Mouse (Mus musculus) hindbrain, postnatal 0 days (tissue): ENCODE data around the gene Vmn1r151. TPM values are rescaled to one million over a fixed set of nuclear protein-coding genes. Genes with fewer than 3 reads are reported as not detected.
"Not testable (repeated sequence)": the region's sequence is repeated elsewhere in the genome, so short reads cannot be mapped to it uniquely, and the experiment has no call there.

Experiments
- ATAC-seq: fragments of 200-750 bp; cut with Nextera tagmentation; 2 replicates; pipeline ENCODE4 v1.8.0; 2017; ENCODE audit warnings: mild to moderate bottlenecking, moderate TSS enrichment, moderate library complexity
- DNase-seq: peaks from one replicate; pipeline ENCODE4 v3.0.0-alpha.2; 2015; ENCODE audit warnings: low spot score
- H3K27ac ChIP-seq: fragments of 300-500 bp; sonication (generic); 2 replicates; pipeline ENCODE4 v1.5.1; 2014; ENCODE audit warnings: mild to moderate bottlenecking
- H3K27me3 ChIP-seq: fragments of 300-500 bp; sonication (generic); 2 replicates; pipeline ENCODE4 v1.6.1; 2014; ENCODE audit warnings: low read length, mixed read lengths; ENCODE audit not compliant: insufficient read depth
- H3K36me3 ChIP-seq: fragments of 300-500 bp; sonication (generic); 2 replicates; pipeline ENCODE4 v1.6.1; 2014; ENCODE audit warnings: low read length, mixed read lengths; ENCODE audit not compliant: insufficient read depth
- H3K4me1 ChIP-seq: fragments of 300-500 bp; sonication (generic); 2 replicates; pipeline ENCODE4 v1.6.1; 2014; ENCODE audit warnings: antibody characterized with exemption, low read length, mixed read lengths; ENCODE audit not compliant: insufficient read depth
- H3K4me2 ChIP-seq: fragments of 300-500 bp; sonication (generic); 2 replicates; pipeline ENCODE4 v1.6.1; 2014; ENCODE audit warnings: low read depth, mild to moderate bottlenecking, low read length, moderate library complexity, mixed read lengths
- H3K4me3 ChIP-seq: fragments of 300-500 bp; sonication (generic); 2 replicates; pipeline ENCODE4 v1.5.1; 2014; ENCODE audit warnings: low read length
- H3K9ac ChIP-seq: fragments of 300-500 bp; sonication (generic); replicated peaks from 2 replicates; pipeline ENCODE4 v1.6.1; 2014; ENCODE audit warnings: mild to moderate bottlenecking, low read length, moderate library complexity, mixed read lengths
- H3K9me3 ChIP-seq: fragments of 300-500 bp; sonication (generic); 2 replicates; pipeline ENCODE4 v1.6.1; 2016; ENCODE audit warnings: low read length, mixed read lengths
- WGBS: fragments of 180-500 bp; shearing (Covaris S2); extraction: QIAGEN DNeasy Blood & Tissue Kit; methylation state at CpG from one replicate; pipeline ENCODE4 v1.1.7; 2014; 5-methylcytosine and 5-hydroxymethylcytosine counted together
- polyA plus RNA-seq: library from polyadenylated mRNA; unstranded; fragments of >200 nt; fragmentation: Nextera tagmentation; extraction: Ambion mirVana; gene quantifications from 2 replicates; pipeline ENCODE4 v1.2.1, GENCODE M21; 2015
- total RNA-seq: library from RNA; depleted of rRNA; stranded (reverse); fragments of >200 nt; gene quantifications from 2 replicates; pipeline ENCODE4 v1.2.3, GENCODE M21; 2014; rRNA removed

Gene Vmn1r151
- total RNA-seq (not detected in 2 replicates), polyA plus RNA-seq (not detected in 2 replicates)

GRCm38 (mm10) chr7:22499578-22499977, at the start of gene Vmn1r151:
Gene Vmn1r151, minus strand, starts transcription at chr7:22499678.
- H3K36me3 ChIP-seq, H3K4me1 ChIP-seq, H3K9me3 ChIP-seq, H3K4me3 ChIP-seq, H3K27me3 ChIP-seq, DNase-seq, H3K27ac ChIP-seq, H3K9ac ChIP-seq, H3K4me2 ChIP-seq, ATAC-seq: not testable (repeated sequence)
- 26% methylated on average over 1 of the region's 3 CpGs for WGBS

DNA sequence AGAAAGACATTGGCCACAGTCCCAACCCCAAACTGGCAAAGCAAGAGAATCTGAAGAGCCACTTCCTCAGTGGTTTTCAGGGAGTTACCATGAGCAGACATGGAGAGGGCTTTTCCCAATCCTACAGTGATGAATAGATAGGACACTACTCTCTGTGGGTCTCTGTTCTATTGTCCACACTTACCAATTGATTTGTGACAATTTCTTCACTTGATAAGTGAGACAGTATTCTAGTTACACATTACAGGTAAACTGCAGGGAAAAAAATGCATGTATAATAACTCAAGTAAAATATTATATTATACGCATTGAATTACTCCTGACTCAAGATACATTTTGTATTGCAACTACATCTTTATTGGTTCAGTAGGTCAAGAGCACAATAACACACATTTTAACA, 35.3 kb upstream of the Vmn1r151 start, which contains the start of gene Gm8677:
Gm8677 (minus strand) TSS at position 101 of the 400 bp plus-strand sequence.
- H3K4me2 ChIP-seq, DNase-seq, H3K27me3 ChIP-seq, H3K27ac ChIP-seq, H3K36me3 ChIP-seq, H3K4me1 ChIP-seq, H3K9me3 ChIP-seq, H3K9ac ChIP-seq, H3K4me3 ChIP-seq, ATAC-seq: not testable (repeated sequence)
- no CpG with 5 or more reads among the region's 1 CpGs for WGBS

GRCm38 (mm10) chr7:22522667-22523066, 23.2 kb upstream of the Vmn1r151 start, which contains the start of gene Vmn1r152:
Gene Vmn1r152, plus strand, starts transcription at chr7:22522967.
- H3K36me3 ChIP-seq, DNase-seq, H3K4me1 ChIP-seq, ATAC-seq, H3K27me3 ChIP-seq, H3K27ac ChIP-seq, H3K9me3 ChIP-seq, H3K9ac ChIP-seq, H3K4me3 ChIP-seq, H3K4me2 ChIP-seq: not testable (repeated sequence)
- WGBS: no CpG with 5 or more reads among the region's 3 CpGs

DNA sequence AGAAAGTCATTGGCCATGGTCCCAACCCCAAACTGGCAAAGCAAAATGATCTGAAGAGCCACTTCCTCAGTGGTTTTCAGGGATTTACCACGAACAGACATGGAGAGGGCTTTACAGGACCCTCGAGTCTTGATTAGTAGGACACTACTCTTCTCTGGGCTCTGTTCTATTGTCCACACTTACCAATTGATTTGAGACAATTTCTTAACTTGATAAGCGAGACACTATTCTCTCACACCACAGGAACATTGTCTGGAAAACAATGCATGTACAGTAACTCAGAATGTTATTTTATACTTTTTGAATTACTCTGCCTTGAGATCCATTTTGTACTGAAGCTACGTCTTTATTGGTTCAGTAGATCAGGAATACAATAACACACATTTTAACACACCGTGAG, 35.5 kb downstream of the Vmn1r151 start, which contains the start of gene Gm10665:
Gm10665 (minus strand) TSS at position 101 of the 400 bp plus-strand sequence.
- ATAC-seq, H3K4me2 ChIP-seq, H3K27ac ChIP-seq, H3K9ac ChIP-seq, H3K36me3 ChIP-seq, H3K9me3 ChIP-seq, H3K4me3 ChIP-seq, H3K27me3 ChIP-seq, DNase-seq, H3K4me1 ChIP-seq: not testable (repeated sequence)
- WGBS: no CpG with 5 or more reads among the region's 5 CpGs

Other genes with a start within 250 kb of the Vmn1r151 start
- not detected in 2 replicates for gene Gm4187, start 170.0 kb downstream of the Vmn1r151 start, total RNA-seq
- not detected in 2 replicates for gene Gm4187, start 170.0 kb downstream of the Vmn1r151 start, polyA plus RNA-seq
- not detected in 2 replicates for gene Gm8660, start 128.6 kb downstream of the Vmn1r151 start, total RNA-seq
- gene Gm8660, start 128.6 kb downstream of the Vmn1r151 start, polyA plus RNA-seq: not detected in 2 replicates
- not detected in 2 replicates for gene Vmn1r148, start 86.1 kb downstream of the Vmn1r151 start, total RNA-seq
- gene Vmn1r148, start 86.1 kb downstream of the Vmn1r151 start, polyA plus RNA-seq: not detected in 2 replicates
- not detected in 2 replicates for gene Vmn1r149, start 61.4 kb downstream of the Vmn1r151 start, total RNA-seq
- not detected in 2 replicates for gene Vmn1r149, start 61.4 kb downstream of the Vmn1r151 start, polyA plus RNA-seq
- gene Gm10665, start 35.6 kb downstream of the Vmn1r151 start, total RNA-seq: not detected in 2 replicates
- not detected in 2 replicates for gene Gm10665, start 35.6 kb downstream of the Vmn1r151 start, polyA plus RNA-seq
- not detected in 2 replicates for gene Vmn1r152, start 23.3 kb upstream of the Vmn1r151 start, total RNA-seq
- not detected in 2 replicates for gene Vmn1r152, start 23.3 kb upstream of the Vmn1r151 start, polyA plus RNA-seq
- not detected in 2 replicates for gene Gm8677, start 35.2 kb upstream of the Vmn1r151 start, total RNA-seq
- not detected in 2 replicates for gene Gm8677, start 35.2 kb upstream of the Vmn1r151 start, polyA plus RNA-seq
- not detected in 2 replicates for gene Gm4201, start 65.7 kb upstream of the Vmn1r151 start, total RNA-seq
- not detected in 2 replicates for gene Gm4201, start 65.7 kb upstream of the Vmn1r151 start, polyA plus RNA-seq
- not detected in 2 replicates for gene Gm4565, start 88.4 kb upstream of the Vmn1r151 start, total RNA-seq
- not detected in 2 replicates for gene Gm4565, start 88.4 kb upstream of the Vmn1r151 start, polyA plus RNA-seq
- not detected in 2 replicates for gene Vmn1r155, start 158.3 kb upstream of the Vmn1r151 start, total RNA-seq
- not detected in 2 replicates for gene Vmn1r155, start 158.3 kb upstream of the Vmn1r151 start, polyA plus RNA-seq
- gene Gm8693, start 192.6 kb upstream of the Vmn1r151 start, total RNA-seq: not detected in 2 replicates
- not detected in 2 replicates for gene Gm8693, start 192.6 kb upstream of the Vmn1r151 start, polyA plus RNA-seq
- gene Gm4567, start 220.0 kb upstream of the Vmn1r151 start, total RNA-seq: not detected in 2 replicates
- not detected in 2 replicates for gene Gm4567, start 220.0 kb upstream of the Vmn1r151 start, polyA plus RNA-seq